Mouse (Mus musculus) C2C12 (cell line): ENCODE data around the gene Ctrc. TPM values are rescaled to one million over a fixed set of nuclear protein-coding genes. Genes with fewer than 3 reads are reported as not detected.

Experiments used
- H3K27me3 ChIP-seq: one replicate; pipeline ENCODE4 v1.6.1; 2011; ENCODE audit not compliant: control insufficient read depth, insufficient read depth, insufficient read length
- H3K36me3 ChIP-seq: one replicate; pipeline ENCODE4 v1.6.1; 2011; ENCODE audit not compliant: control insufficient read depth, insufficient read depth
- H3K4me3 ChIP-seq: one replicate; pipeline ENCODE4 v1.5.1; 2011; ENCODE audit warnings: mild to moderate bottlenecking, control low read depth; ENCODE audit not compliant: poor library complexity, insufficient read depth, severe bottlenecking
- H3K79me2 ChIP-seq: one replicate; pipeline ENCODE4 v1.6.1; 2011; ENCODE audit not compliant: control insufficient read depth, insufficient read depth
- H3K79me3 ChIP-seq: one replicate; pipeline ENCODE4 v1.6.1; 2011; ENCODE audit warnings: low read depth, control low read depth
- H3ac ChIP-seq: one replicate; pipeline ENCODE3; 2011; ENCODE audit warnings: low read depth; ENCODE audit not compliant: control insufficient read depth, insufficient read length
- CEBPB ChIP-seq: IDR thresholded peaks from one replicate; pipeline ENCODE4 v1.6.1; 2011; ENCODE audit warnings: low read depth, mild to moderate bottlenecking, control low read depth, moderate library complexity
- CTCF ChIP-seq: IDR thresholded peaks from one replicate; pipeline ENCODE4 v1.5.1; 2011; ENCODE audit not compliant: control insufficient read depth, insufficient read depth, insufficient read length
- FOSL1 ChIP-seq: IDR thresholded peaks from one replicate; pipeline ENCODE4 v1.8.0; 2011; ENCODE audit warnings: mild to moderate bottlenecking, low read length; ENCODE audit not compliant: poor library complexity, insufficient read depth, severe bottlenecking
- MAX ChIP-seq: IDR thresholded peaks from one replicate; pipeline ENCODE4 v1.6.1; 2011; ENCODE audit warnings: mild to moderate bottlenecking, control low read depth
- MYOD1 ChIP-seq: IDR thresholded peaks from one replicate; pipeline ENCODE4 v1.6.1; 2011; ENCODE audit warnings: low read depth; ENCODE audit not compliant: control insufficient read depth, insufficient read length
- MYOG ChIP-seq: IDR thresholded peaks from one replicate; pipeline ENCODE4 v1.6.1; 2011; ENCODE audit not compliant: control insufficient read depth, insufficient read length; ENCODE audit errors: extremely low read depth
- USF1 ChIP-seq: IDR thresholded peaks from one replicate; pipeline ENCODE4 v1.6.1; 2011; ENCODE audit warnings: low read depth, mild to moderate bottlenecking, control low read depth, moderate library complexity
- polyA plus RNA-seq: library from polyadenylated mRNA; unstranded; fragments of >200 nt; fragmentation: generic; extraction: Trizol; gene quantifications from one replicate; pipeline ENCODE4 v1.2.1, GENCODE M21; 2012; ENCODE audit warnings: missing spikeins

Gene Ctrc
- polyA plus RNA-seq, 1 experiment = not detected

GRCm38 (mm10) chr4:141790524-141790990 is 55.6 kb downstream of the Ctrc start, which contains the start of gene Dnajc16:
Gene Dnajc16, minus strand, starts transcription at chr4:141790931.
- Histone ChIP-seq H3K27me3 (no peaks in the 10 kb centered on the region), H3K79me3 (peaks cover 2% of the 10 kb centered on the region), H3ac (peak within 1 kb of the TSS; percentile 80), H3K79me2 (peaks cover 19% of the 10 kb centered on the region), H3K36me3 (peaks cover 4% of the 10 kb centered on the region), H3K4me3 (peak within 1 kb of the TSS; percentile 78)
- TF ChIP-seq MAX (peak; percentile 97), CEBPB (no peak), USF1 (peak; percentile 98), MYOG (no peak)

GRCm38 (mm10) chr4:141789564-141790218 is 56.5 kb downstream of the Ctrc start:
- Histone ChIP-seq H3K79me3 (no peaks in the 10 kb centered on the region), H3K36me3 (no peaks in the 10 kb centered on the region), H3K27me3 (no peaks in the 10 kb centered on the region), H3ac (peak overlapping the region; percentile 80), H3K4me3 (peak overlapping the region; percentile 78), H3K79me2 (peaks cover 11% of the 10 kb centered on the region)
- TF ChIP-seq CTCF (no peak), MYOD1 (no peak), FOSL1 (no peak), USF1 (no peak)

GRCm38 (mm10) chr4:141787462-141787861 is 58.7 kb downstream of the Ctrc start:
- H3K36me3 ChIP-seq = peaks cover 10% of the 10 kb centered on the region
- H3ac ChIP-seq = no peak overlapping the region
- TF ChIP-seq USF1 = no peak
- TF ChIP-seq CEBPB = no peak
- no peak for TF ChIP-seq MYOD1
- TF ChIP-seq FOSL1 = no peak
- no peak for TF ChIP-seq MAX
- no peak for TF ChIP-seq CTCF
- no peaks in the 10 kb centered on the region for H3K27me3 ChIP-seq
- peaks cover 9% of the 10 kb centered on the region for H3K79me2 ChIP-seq
- no peaks in the 10 kb centered on the region for H3K79me3 ChIP-seq
- no peak overlapping the region for H3K4me3 ChIP-seq

- Histone ChIP-seq H3K4me3 (no peak overlapping the region), H3K79me2 (peaks cover 9% of the 10 kb centered on the region), H3K36me3 (peaks cover 11% of the 10 kb centered on the region), H3K27me3 (no peaks in the 10 kb centered on the region), H3ac (no peak overlapping the region), H3K79me3 (no peaks in the 10 kb centered on the region)
- TF ChIP-seq CTCF (no peak), MYOG (no peak)
Measured at GRCm38 (mm10) chr4:141787046-141787445, 59.1 kb downstream of the Ctrc start.

DNA sequence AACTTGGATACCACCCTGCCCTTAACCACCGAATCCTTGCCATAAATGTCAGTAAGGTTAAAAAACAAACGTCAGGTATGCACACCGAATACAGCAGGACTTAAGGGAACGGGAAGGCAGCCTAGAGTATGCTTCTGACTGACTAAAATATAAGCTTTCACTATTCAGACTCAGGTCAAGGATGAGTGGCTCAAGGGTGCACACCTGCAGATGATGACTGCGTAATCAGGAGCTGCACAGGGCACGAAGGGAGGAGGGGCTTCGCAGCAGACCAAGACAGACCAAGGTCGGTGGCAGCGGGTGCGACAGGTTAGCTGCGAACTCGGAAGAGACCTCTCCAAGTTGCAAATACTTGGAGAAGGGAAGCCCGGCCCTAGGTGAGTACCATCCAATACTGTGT is 60.0 kb downstream of the Ctrc start:
- no peaks in the 10 kb centered on the region for H3K79me3 ChIP-seq
- peaks cover 9% of the 10 kb centered on the region for H3K79me2 ChIP-seq
- H3K4me3 ChIP-seq = no peak overlapping the region
- H3K27me3 ChIP-seq = no peaks in the 10 kb centered on the region
- H3K36me3 ChIP-seq = peaks cover 15% of the 10 kb centered on the region
- no peak for TF ChIP-seq USF1
- no peak overlapping the region for H3ac ChIP-seq

DNA sequence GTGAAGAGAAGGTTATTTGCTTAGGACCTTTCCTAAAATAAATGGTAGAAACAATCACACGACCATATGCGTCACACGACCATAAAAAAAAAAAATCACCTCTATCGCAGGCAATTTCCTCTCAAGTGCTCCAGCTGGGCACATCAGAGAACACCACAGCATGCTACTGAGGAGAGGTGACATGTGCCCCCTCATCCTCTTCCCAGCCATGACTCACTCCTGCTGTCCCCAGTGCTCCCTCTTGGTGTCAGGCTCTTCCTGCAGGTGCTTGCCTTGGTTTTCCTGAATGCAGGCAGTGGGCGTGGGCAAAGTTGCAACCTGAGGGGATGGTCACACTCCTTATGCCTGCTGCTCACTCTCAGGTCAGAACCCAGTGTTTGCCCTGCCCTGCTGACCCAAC is 61.3 kb downstream of the Ctrc start:
- Histone ChIP-seq H3K79me3 (no peaks in the 10 kb centered on the region), H3K27me3 (no peaks in the 10 kb centered on the region), H3K79me2 (peaks cover 6% of the 10 kb centered on the region), H3K4me3 (no peak overlapping the region), H3K36me3 (peaks cover 20% of the 10 kb centered on the region), H3ac (no peak overlapping the region)
- TF ChIP-seq MAX (no peak), USF1 (no peak)
